ENCODE assay signal across 25 mouse cellular contexts in the genomic region with DNA sequence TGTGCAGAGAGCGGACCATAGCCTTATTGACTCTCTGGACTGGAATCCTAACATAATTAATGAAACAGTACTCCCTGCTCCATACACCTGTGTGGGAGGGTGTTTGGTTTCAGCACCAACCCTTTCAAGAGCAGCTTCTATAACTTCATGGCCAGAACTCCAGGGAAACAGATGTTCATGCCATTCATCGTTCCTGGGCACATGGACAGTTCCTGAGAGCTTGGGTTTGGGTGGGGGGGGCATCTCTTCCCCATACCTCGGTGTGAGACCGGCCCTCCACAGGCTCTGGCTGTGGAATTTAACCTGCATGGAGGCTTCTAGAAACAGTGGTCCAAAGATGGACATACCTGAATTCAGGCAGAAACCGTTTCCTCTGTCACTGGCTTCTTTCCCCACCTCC. TPM values are rescaled to one million over a fixed set of nuclear protein-coding genes. Genes with fewer than 3 reads are reported as not detected.
A peak's percentile ranks its signal among the peaks of the same experiment; 100 is the strongest.
DNase-seq lines count a peak whose midpoint lies in the region; ATAC-seq and TF ChIP-seq lines count a peak whose summit lies in the region.
"Had no signal": no experiment of that assay in that cellular context is flagged by ENCODE, and none has a peak within 500 bp of the region (broad histone marks: within the 10 kb centered on the region; RNA-seq: fewer than 3 reads in every experiment).

No protein-coding gene starts in this region.

- H3K27ac ChIP-seq in kidney, embryonic 15.5 days, result no peak overlapping the region
- H3K27ac ChIP-seq in limb, embryonic 12.5 days, result 0 out of 2 replicates have a peak overlapping the region, but pooled peaks have one; percentile 7
- H3K27ac ChIP-seq in limb, embryonic 14.5 days (replicated peaks; ENCODE audit: low read depth, low read length), result no peak overlapping the region
- H3K27ac ChIP-seq: embryonic facial prominence, embryonic 12.5 days; embryonic facial prominence, embryonic 15.5 days; forebrain, embryonic 12.5 days; forebrain, embryonic 15.5 days had no signal

- TF ChIP-seq POLR2A in limb, embryonic 14.5 days (IDR thresholded peaks at IDR 0.05; ENCODE audit: borderline replicate concordance, extremely low read depth, insufficient read depth, insufficient read length), result no peak

- 0 out of 2 replicates have a peak, but pooled peaks have one; percentile 6 for ATAC-seq in kidney, embryonic 15.5 days (replicated peaks; ENCODE audit: low FRiP score)
- ATAC-seq in limb, embryonic 12.5 days (ENCODE audit: insufficient number of reproducible peaks, insufficient read depth, low FRiP score, low TSS enrichment, low read depth), result peak; percentile 63
- ATAC-seq in limb, embryonic 14.5 days (ENCODE audit: low FRiP score, low read depth), result peak; percentile 15; the same call in 1 of the 2 replicates
- ATAC-seq: forebrain, embryonic 15.5 days; forebrain, postnatal 0 days had no signal

- no peaks in the 10 kb centered on the region for H3K4me1 ChIP-seq in kidney, embryonic 15.5 days
- H3K4me1 ChIP-seq in limb, embryonic 12.5 days (replicated peaks), result 0 out of 2 replicates have a peak, but pooled peaks cover 12% of the 10 kb centered on the region
- H3K4me1 ChIP-seq in limb, embryonic 14.5 days (ENCODE audit: control insufficient read depth, insufficient read depth, low read length), result no peaks in the 10 kb centered on the region
- H3K4me1 ChIP-seq: embryonic facial prominence, embryonic 12.5 days; embryonic facial prominence, embryonic 15.5 days; forebrain, embryonic 12.5 days; forebrain, embryonic 15.5 days had no signal

- H3K4me2 ChIP-seq in kidney, embryonic 15.5 days, result no peak overlapping the region
- H3K4me2 ChIP-seq in limb, embryonic 12.5 days, result no peak overlapping the region
- no peak overlapping the region for H3K4me2 ChIP-seq in limb, embryonic 14.5 days (replicated peaks; ENCODE audit: low read depth, low read length, severe bottlenecking)
- H3K4me2 ChIP-seq: embryonic facial prominence, embryonic 12.5 days; embryonic facial prominence, embryonic 15.5 days; forebrain, embryonic 12.5 days; forebrain, embryonic 15.5 days had no signal

- no peaks in the 10 kb centered on the region for H3K36me3 ChIP-seq in kidney, embryonic 15.5 days
- no peaks in the 10 kb centered on the region for H3K36me3 ChIP-seq in limb, embryonic 12.5 days
- H3K36me3 ChIP-seq in limb, embryonic 14.5 days (ENCODE audit: control insufficient read depth, insufficient read depth, low read length), result no peaks in the 10 kb centered on the region
- H3K36me3 ChIP-seq: embryonic facial prominence, embryonic 12.5 days; embryonic facial prominence, embryonic 15.5 days; forebrain, embryonic 10.5 days; forebrain, embryonic 12.5 days; forebrain, embryonic 15.5 days had no signal

- 65% methylated on average over 5 of the region's 5 CpGs for WGBS in kidney, embryonic 15.5 days
- WGBS in limb, embryonic 12.5 days, result 55% methylated on average over 5 of the region's 5 CpGs
- 61% methylated on average over 5 of the region's 5 CpGs for WGBS in limb, embryonic 14.5 days

- no peak overlapping the region for H3K9ac ChIP-seq in kidney, embryonic 15.5 days
- H3K9ac ChIP-seq in limb, embryonic 12.5 days (replicated peaks), result no peak overlapping the region
- H3K9ac ChIP-seq in limb, embryonic 14.5 days (ENCODE audit: low read depth, low read length, severe bottlenecking), result no peak overlapping the region
- H3K9ac ChIP-seq: embryonic facial prominence, embryonic 12.5 days; embryonic facial prominence, embryonic 15.5 days; forebrain, embryonic 12.5 days; forebrain, embryonic 15.5 days; forebrain, postnatal 0 days had no signal

- no peaks in the 10 kb centered on the region for H3K27me3 ChIP-seq in kidney, embryonic 15.5 days
- no peaks in the 10 kb centered on the region for H3K27me3 ChIP-seq in limb, embryonic 12.5 days
- H3K27me3 ChIP-seq in limb, embryonic 14.5 days (ENCODE audit: control insufficient read depth, insufficient read depth, low read length), result no peaks in the 10 kb centered on the region
- H3K27me3 ChIP-seq: embryonic facial prominence, embryonic 12.5 days; embryonic facial prominence, embryonic 15.5 days; forebrain, embryonic 12.5 days; forebrain, embryonic 15.5 days had no signal

- no peak overlapping the region for H3K4me3 ChIP-seq in kidney, embryonic 15.5 days (replicated peaks)
- H3K4me3 ChIP-seq in limb, embryonic 12.5 days (replicated peaks), result no peak overlapping the region
- no peak overlapping the region for H3K4me3 ChIP-seq in limb, embryonic 14.5 days (replicated peaks; ENCODE audit: low read length)
- H3K4me3 ChIP-seq: embryonic facial prominence, embryonic 12.5 days; embryonic facial prominence, embryonic 15.5 days; erythroblast, embryonic 14.5 days; forebrain, embryonic 10.5 days; forebrain, embryonic 12.5 days; forebrain, embryonic 15.5 days had no signal

- 0 out of 2 replicates have a peak, but pooled peaks cover 4% of the 10 kb centered on the region for H3K9me3 ChIP-seq in kidney, embryonic 15.5 days (replicated peaks)
- H3K9me3 ChIP-seq in limb, embryonic 12.5 days, result no peaks in the 10 kb centered on the region
- no peaks in the 10 kb centered on the region for H3K9me3 ChIP-seq in limb, embryonic 14.5 days (ENCODE audit: control insufficient read depth, low read length)
- H3K9me3 ChIP-seq: embryonic facial prominence, embryonic 12.5 days; embryonic facial prominence, embryonic 15.5 days; forebrain, embryonic 10.5 days; forebrain, embryonic 12.5 days; forebrain, embryonic 15.5 days had no signal

- DNase-seq in kidney, adult 8-10 months, result no peak
- DNase-seq in forelimb bud, embryonic 11.5 days (ENCODE audit: low read depth, low spot score), result peak; percentile 32
- DNase-seq in limb, embryonic 14.5 days (ENCODE audit: low spot score), result no peak
- DNase-seq in urinary bladder, postnatal 36 days (ENCODE audit: low spot score in 2 of 2), result no peak
- DNase-seq in spleen, adult 12 weeks (ENCODE audit: low spot score), result no peak
- no peak for DNase-seq in lung, postnatal 36 days
- DNase-seq: adrenal gland, adult 2 months; adrenal gland, postnatal 10 days; adrenal gland, postnatal 25 days; cerebellum, adult 11 months; cerebellum, adult 18-20 months; cerebellum, adult 8-10 months; cerebellum, adult 9-11 months; cerebellum, postnatal 14 days; cerebellum, postnatal 36 days; embryo, embryonic 11 days; forebrain, postnatal 0 days had no signal

RNA-seq across cellular contexts. Expression of gene Shroom3, which starts 59.5 kb away (rescaled TPM):
- 7.9 and 8.1 TPM in 2 replicates for polyA plus RNA-seq in kidney, embryonic 15.5 days (2015; fragmentation: Nextera tagmentation; extraction: Ambion mirVana)
- 5.9 and 6.6 TPM in 2 replicates for polyA plus RNA-seq in limb, embryonic 12.5 days (2016; fragmentation: Nextera tagmentation; extraction: Ambion mirVana)
- polyA plus RNA-seq in limb, embryonic 14.5 days (2012; rRNA removed), result 8.1 and 9.5 TPM in 2 replicates
- polyA plus RNA-seq in limb, embryonic 14.5 days (2014; fragmentation: Nextera tagmentation; extraction: Ambion mirVana), result 3.5 and 4.4 TPM in 2 replicates

Comparison
In these comparisons a context has a peak if more than half of its experiments do, and no peak if none do; other contexts are left out.
1. ATAC-seq: peak in every context shown above with its lines; median percentile 63 in limb, embryonic 12.5 days; 15 in limb, embryonic 14.5 days; 6 in kidney, embryonic 15.5 days.